Mouse (Mus musculus): ENCODE results near the gene Ets2. TPM values are rescaled to one million over a fixed set of nuclear protein-coding genes. Genes with fewer than 3 reads are reported as not detected.
A peak's percentile ranks its signal among the peaks of the same experiment; 100 is the strongest.
"Not testable (repeated sequence)": the region's sequence is repeated elsewhere in the genome, so short reads cannot be mapped to it uniquely, and the experiment has no call there.

The Ets2 gene
- polyA plus RNA-seq, 1 experiment, result 45.0 TPM

- Histone ChIP-seq H3K4me1 (ENCODE audit: control insufficient read depth, insufficient read depth, low read length) (peaks cover 29% of the 10 kb centered on the region), H3K27me3 (ENCODE audit: control insufficient read depth, insufficient read depth, low read length) (no peaks in the 10 kb centered on the region), H3K27ac (ENCODE audit: insufficient read depth, low read length) (no peak overlapping the region), H3K4me3 (replicated peaks; ENCODE audit: insufficient read depth, low read depth, low read length) (no peak overlapping the region)
- TF ChIP-seq POLR2A (IDR thresholded peaks at IDR 0.05; ENCODE audit: borderline replicate concordance, insufficient read depth, low read length) (no peak), CTCF (IDR thresholded peaks at IDR 0.05; ENCODE audit: borderline replicate concordance, insufficient read depth, low read depth, low read length) (no peak)
- 20% methylated on average over 6 of the region's 6 CpGs for WGBS
- peak in 1 of 2 experiments; percentile 34 for DNase-seq
These were observed 61.3 kb downstream of the Ets2 start for GRCm38 (mm10) chr16:95763201-95763600.

GRCm38 (mm10) chr16:95764041-95764440 is 62.2 kb downstream of the Ets2 start:
- 85% methylated on average over 8 of the region's 8 CpGs for WGBS
- peaks cover 34% of the 10 kb centered on the region for H3K4me1 ChIP-seq (ENCODE audit: control insufficient read depth, insufficient read depth, low read length)
- not testable (repeated sequence) for DNase-seq; H3K27me3 ChIP-seq (ENCODE audit: control insufficient read depth, insufficient read depth, low read length); H3K4me3 ChIP-seq (replicated peaks; ENCODE audit: insufficient read depth, low read depth, low read length); H3K27ac ChIP-seq (ENCODE audit: insufficient read depth, low read length)

GRCm38 (mm10) chr16:95766181-95766580 is 64.3 kb downstream of the Ets2 start:
- TF ChIP-seq POLR2A (IDR thresholded peaks at IDR 0.05; ENCODE audit: borderline replicate concordance, insufficient read depth, low read length) (no peak), CTCF (IDR thresholded peaks at IDR 0.05; ENCODE audit: borderline replicate concordance, insufficient read depth, low read depth, low read length) (no peak)
- no peak for DNase-seq
- WGBS, result 33% methylated on average over 3 of the region's 3 CpGs
- H3K4me3 ChIP-seq (replicated peaks; ENCODE audit: insufficient read depth, low read depth, low read length), result no peak overlapping the region
- H3K27me3 ChIP-seq (ENCODE audit: control insufficient read depth, insufficient read depth, low read length), result no peaks in the 10 kb centered on the region
- no peak overlapping the region for H3K27ac ChIP-seq (ENCODE audit: insufficient read depth, low read length)
- peaks cover 45% of the 10 kb centered on the region for H3K4me1 ChIP-seq (ENCODE audit: control insufficient read depth, insufficient read depth, low read length)

GRCm38 (mm10) chr16:95767246-95767645 is 65.4 kb downstream of the Ets2 start:
- TF ChIP-seq CTCF (IDR thresholded peaks at IDR 0.05; ENCODE audit: borderline replicate concordance, insufficient read depth, low read depth, low read length), result no peak
- TF ChIP-seq POLR2A (IDR thresholded peaks at IDR 0.05; ENCODE audit: borderline replicate concordance, insufficient read depth, low read length), result no peak
- Histone ChIP-seq H3K4me3 (replicated peaks; ENCODE audit: insufficient read depth, low read depth, low read length) (no peak overlapping the region), H3K27me3 (ENCODE audit: control insufficient read depth, insufficient read depth, low read length) (no peaks in the 10 kb centered on the region), H3K27ac (ENCODE audit: insufficient read depth, low read length) (no peak overlapping the region), H3K4me1 (ENCODE audit: control insufficient read depth, insufficient read depth, low read length) (peaks cover 37% of the 10 kb centered on the region)
- 97% methylated on average over 2 of the region's 2 CpGs for WGBS
- no peak for DNase-seq

- no peak for TF ChIP-seq POLR2A (IDR thresholded peaks at IDR 0.05; ENCODE audit: borderline replicate concordance, insufficient read depth, low read length)
- no peak for TF ChIP-seq CTCF (IDR thresholded peaks at IDR 0.05; ENCODE audit: borderline replicate concordance, insufficient read depth, low read depth, low read length)
- peak overlapping the region; percentile 20 for H3K4me3 ChIP-seq (replicated peaks; ENCODE audit: insufficient read depth, low read depth, low read length)
- peak overlapping the region; percentile 80; the same call in 1 of the 2 replicates for H3K27ac ChIP-seq (ENCODE audit: insufficient read depth, low read length)
- WGBS, result 31% methylated on average over 14 of the region's 14 CpGs
- peaks cover 35% of the 10 kb centered on the region for H3K4me1 ChIP-seq (ENCODE audit: control insufficient read depth, insufficient read depth, low read length)
- peak; percentile 69 to 84 for DNase-seq
- no peaks in the 10 kb centered on the region for H3K27me3 ChIP-seq (ENCODE audit: control insufficient read depth, insufficient read depth, low read length)
These were observed 67.5 kb downstream of the Ets2 start for GRCm38 (mm10) chr16:95769066-95769995.

GRCm38 (mm10) chr16:95769996-95770334 is 68.1 kb downstream of the Ets2 start:
- no peak for TF ChIP-seq CTCF (IDR thresholded peaks at IDR 0.05; ENCODE audit: borderline replicate concordance, insufficient read depth, low read depth, low read length)
- TF ChIP-seq POLR2A (IDR thresholded peaks at IDR 0.05; ENCODE audit: borderline replicate concordance, insufficient read depth, low read length), result no peak
- peaks cover 35% of the 10 kb centered on the region for H3K4me1 ChIP-seq (ENCODE audit: control insufficient read depth, insufficient read depth, low read length)
- 54% methylated on average over 5 of the region's 5 CpGs for WGBS
- no peak for DNase-seq
- H3K27me3 ChIP-seq (ENCODE audit: control insufficient read depth, insufficient read depth, low read length), result no peaks in the 10 kb centered on the region
- H3K4me3 ChIP-seq (replicated peaks; ENCODE audit: insufficient read depth, low read depth, low read length), result peak overlapping the region; percentile 20
- H3K27ac ChIP-seq (ENCODE audit: insufficient read depth, low read length), result peak overlapping the region; percentile 80; the same call in 1 of the 2 replicates

- DNase-seq, result no peak
- TF ChIP-seq CTCF (IDR thresholded peaks at IDR 0.05; ENCODE audit: borderline replicate concordance, insufficient read depth, low read depth, low read length), result no peak
- no peak for TF ChIP-seq POLR2A (IDR thresholded peaks at IDR 0.05; ENCODE audit: borderline replicate concordance, insufficient read depth, low read length)
- no peak overlapping the region for H3K27ac ChIP-seq (ENCODE audit: insufficient read depth, low read length)
- H3K27me3 ChIP-seq (ENCODE audit: control insufficient read depth, insufficient read depth, low read length), result no peaks in the 10 kb centered on the region
- peaks cover 35% of the 10 kb centered on the region for H3K4me1 ChIP-seq (ENCODE audit: control insufficient read depth, insufficient read depth, low read length)
- no peak overlapping the region for H3K4me3 ChIP-seq (replicated peaks; ENCODE audit: insufficient read depth, low read depth, low read length)
These were observed 68.5 kb downstream of the Ets2 start for GRCm38 (mm10) chr16:95770402-95770801.

Other genes with a start within 250 kb of the Ets2 start
- gene Erg, start 115.5 kb upstream of the Ets2 start, polyA plus RNA-seq (2012; rRNA removed), result 4.9 and 6.6 TPM in 2 replicates